Mouse (Mus musculus): ENCODE measurements around the gene Pikfyve. TPM values are rescaled to one million over a fixed set of nuclear protein-coding genes. Genes with fewer than 3 reads are reported as not detected.

Pikfyve gene
- polyA plus RNA-seq, 1 experiment from 2014 or later = 31.3 TPM

GRCm38 (mm10) chr1:65312896-65313295 lies 126.4 kb downstream of the Pikfyve start:
- no peak overlapping the region for H3K4me3 ChIP-seq (ENCODE audit: inconsistent target)
- no peaks in the 10 kb centered on the region for H3K79me2 ChIP-seq (ENCODE audit: inconsistent target)
- H3K36me3 ChIP-seq (ENCODE audit: inconsistent target) = no peaks in the 10 kb centered on the region
- WGBS (ENCODE audit: missing documents) = 67% methylated on average over 2 of the region's 2 CpGs
- H3K27ac ChIP-seq = no peak overlapping the region

DNA sequence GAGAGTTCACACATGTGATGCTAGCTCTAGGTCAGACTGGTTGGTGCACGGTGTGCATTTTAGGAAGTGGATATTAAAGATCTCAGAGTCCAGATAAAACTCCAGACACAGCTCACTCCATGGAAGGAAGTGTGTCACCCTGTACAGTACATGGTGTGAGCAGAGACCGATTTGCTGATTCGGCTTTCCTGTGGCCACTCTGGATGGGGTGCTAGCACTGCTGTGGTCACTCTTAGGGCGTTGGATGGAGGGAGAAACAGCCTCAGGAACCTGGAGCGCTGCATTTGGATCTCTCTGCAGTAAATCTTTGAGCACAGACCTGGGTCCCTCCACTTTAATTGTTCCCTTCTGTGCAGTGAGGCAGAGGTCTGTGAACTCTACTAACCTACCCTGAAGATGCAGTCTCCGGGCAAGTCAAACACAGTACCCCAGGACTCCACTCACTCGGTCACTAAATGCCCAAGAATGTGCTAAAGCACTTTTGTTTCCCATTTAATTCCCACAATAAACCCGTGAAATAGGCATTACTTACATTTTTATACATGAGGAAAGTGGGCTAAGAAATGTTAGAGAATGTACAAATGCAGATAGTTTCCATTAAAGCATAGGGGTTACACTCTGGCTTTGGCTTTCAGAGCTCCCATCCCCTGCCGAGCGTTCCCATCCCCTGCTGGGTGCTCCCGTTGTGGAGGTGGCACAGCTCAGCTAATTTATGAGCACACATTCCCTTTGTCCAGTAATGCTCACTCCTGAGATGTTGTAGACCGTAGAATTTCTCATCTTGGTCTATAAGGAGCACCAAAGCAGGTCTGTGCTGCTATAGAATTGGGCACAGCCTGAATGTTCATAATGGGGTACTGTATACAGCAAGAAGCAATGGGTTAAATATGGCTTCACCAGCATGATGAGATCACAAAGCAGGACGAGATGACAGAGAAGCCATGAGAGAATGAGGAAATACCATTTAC lies 127.9 kb downstream of the Pikfyve start:
- Histone ChIP-seq H3K79me2 (ENCODE audit: inconsistent target) (no peaks in the 10 kb centered on the region), H3K36me3 (ENCODE audit: inconsistent target) (no peaks in the 10 kb centered on the region), H3K27ac (no peak overlapping the region), H3K4me3 (ENCODE audit: inconsistent target) (no peak overlapping the region)
- 73% methylated on average over 13 of the region's 13 CpGs for WGBS (ENCODE audit: missing documents)

GRCm38 (mm10) chr1:65315022-65315407 lies 128.5 kb downstream of the Pikfyve start:
- 79% methylated on average over 8 of the region's 8 CpGs for WGBS (ENCODE audit: missing documents)
- no peak overlapping the region for H3K27ac ChIP-seq
- no peak overlapping the region for H3K4me3 ChIP-seq (ENCODE audit: inconsistent target)
- no peaks in the 10 kb centered on the region for H3K79me2 ChIP-seq (ENCODE audit: inconsistent target)
- no peaks in the 10 kb centered on the region for H3K36me3 ChIP-seq (ENCODE audit: inconsistent target)

Other genes with a start within 250 kb of the Pikfyve start
- gene Plekhm3, start 229.9 kb upstream of the Pikfyve start, polyA plus RNA-seq (2018) = 16.0 to 20.6 TPM (median 16.8 TPM) in 3 replicates
- not detected in 3 replicates for gene Akr1cl, start 153.9 kb upstream of the Pikfyve start, polyA plus RNA-seq (2018)
- not detected in 3 replicates for gene Cryge, start 135.5 kb upstream of the Pikfyve start, polyA plus RNA-seq (2018)
- gene Crygd, start 123.2 kb upstream of the Pikfyve start, polyA plus RNA-seq (2018) = not detected in 3 replicates
- not detected in 3 replicates for gene Crygc, start 113.0 kb upstream of the Pikfyve start, polyA plus RNA-seq (2018)
- gene Crygb, start 104.4 kb upstream of the Pikfyve start, polyA plus RNA-seq (2018) = not detected in 3 replicates
- not detected in 3 replicates for gene Cryga, start 83.3 kb upstream of the Pikfyve start, polyA plus RNA-seq (2018)
- not detected in 3 replicates for gene Gm28845, start 67.1 kb upstream of the Pikfyve start, polyA plus RNA-seq (2018)
- gene D630023F18Rik, start 63.5 kb upstream of the Pikfyve start, polyA plus RNA-seq (2018) = 0.28 to 0.40 TPM (median 0.33 TPM) in 3 replicates
- 152 to 289 TPM (median 249 TPM) in 3 replicates for gene Idh1, start 183 bp upstream of the Pikfyve start, polyA plus RNA-seq (2018)
- gene Pth2r, start 95.4 kb downstream of the Pikfyve start, polyA plus RNA-seq (2018) = 0.06 TPM in 1 of 3 replicates, not detected in the others

Measured in macrophage (primary cell).